Mouse (Mus musculus) thymus, adult 2 months (tissue): Measurements from ENCODE around the gene Hirip3.

ENCODE experiments used
- CTCF ChIP-seq: fragments of 200-500 bp; IDR thresholded peaks from 2 replicates; pipeline ENCODE4 v1.5.1; 2012; ENCODE audit warnings: mild to moderate bottlenecking, control low read depth, low read length, moderate library complexity, borderline replicate concordance; ENCODE audit not compliant: control insufficient read depth, poor library complexity, insufficient read depth; ENCODE audit errors: extremely low read depth
- POLR2A ChIP-seq: fragments of 200-500 bp; IDR thresholded peaks from 2 replicates; pipeline ENCODE4 v1.6.1; 2012; ENCODE audit warnings: mild to moderate bottlenecking, low read length, control low read depth, moderate library complexity; ENCODE audit not compliant: control insufficient read depth, poor library complexity, insufficient read depth; ENCODE audit errors: extremely low read depth

GRCm38 (mm10) chr7:126855641-126856040 lies 6.1 kb upstream of the Hirip3 start:
- TF ChIP-seq CTCF = no peak
- no peak for TF ChIP-seq POLR2A
